Mouse (Mus musculus) c-Kit-positive CD71-positive TER-119-positive erythroid progenitor cells, embryonic 14.5 days (primary cell): ENCODE measurements around the gene Slco1a4.
"Not testable (repeated sequence)": the region's sequence is repeated elsewhere in the genome, so short reads cannot be mapped to it uniquely, and the experiment has no call there.

Experiments used
- DNase-seq: peaks from one replicate; pipeline ENCODE4 v3.0.0-alpha.2; 2013; ENCODE audit warnings: low spot score

The Slco1a4 gene

DNA sequence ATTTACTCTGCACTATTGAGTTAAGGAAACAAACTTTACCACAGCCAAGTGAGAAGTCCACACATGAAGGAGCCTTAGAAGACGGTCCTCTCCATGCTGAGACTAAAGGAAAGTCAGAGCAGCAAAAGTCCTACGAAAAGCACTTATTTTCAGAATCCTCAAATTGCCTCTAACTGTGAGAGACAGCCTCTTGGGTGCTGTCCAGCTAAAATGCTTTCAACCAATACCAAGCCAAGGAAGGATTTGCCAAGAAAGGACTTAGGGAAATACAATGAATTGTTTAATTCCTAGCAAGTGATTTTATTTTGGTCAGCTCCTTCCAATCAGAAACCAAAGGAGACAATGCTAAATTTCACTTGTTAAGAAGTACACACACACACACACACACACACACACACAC is at the start of gene Slco1a4:
Gene Slco1a4, minus strand, starts transcription at position 115 of the 400 bp plus-strand sequence.
- no peak for DNase-seq

DNA sequence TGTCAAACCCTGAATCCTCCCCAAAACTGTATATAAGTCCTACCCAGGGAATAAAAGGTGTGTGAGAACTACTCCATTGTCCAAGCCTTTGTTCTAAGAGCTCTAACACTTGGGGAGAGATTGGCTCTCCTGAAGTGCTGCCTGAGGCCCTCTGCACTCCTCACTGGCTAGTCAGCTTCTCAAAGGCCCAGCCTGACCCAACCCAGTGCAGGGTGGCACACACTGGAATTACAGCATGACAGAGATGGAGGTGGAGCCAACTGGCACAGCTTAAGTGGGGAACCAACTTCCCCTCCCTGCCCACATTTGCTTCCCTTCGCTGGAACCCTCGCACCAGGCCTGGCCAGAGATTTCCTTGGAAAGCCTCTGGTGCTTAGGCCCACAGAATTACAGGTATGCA is 42.2 kb upstream of the Slco1a4 start:
- no peak for DNase-seq

DNA sequence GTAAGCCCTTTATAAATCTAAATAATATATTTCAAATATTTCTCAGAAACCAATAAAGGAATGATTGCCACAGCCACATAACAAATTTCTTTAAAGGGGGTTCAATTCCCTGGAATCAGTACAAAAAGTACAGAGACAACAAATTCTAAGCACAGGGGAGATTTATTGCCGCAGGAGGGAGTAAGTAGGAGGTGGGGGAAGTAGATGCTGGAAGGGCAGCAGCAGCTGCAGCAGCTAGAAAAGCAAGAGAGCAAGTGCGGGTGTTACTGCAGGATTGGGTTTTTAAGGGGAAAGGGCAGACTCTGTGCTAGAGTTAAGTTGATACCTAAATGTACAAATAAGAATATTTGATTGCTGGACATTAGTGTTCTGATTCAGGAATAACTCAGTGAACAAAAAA is 33.7 kb upstream of the Slco1a4 start:
- DNase-seq: no peak

DNA sequence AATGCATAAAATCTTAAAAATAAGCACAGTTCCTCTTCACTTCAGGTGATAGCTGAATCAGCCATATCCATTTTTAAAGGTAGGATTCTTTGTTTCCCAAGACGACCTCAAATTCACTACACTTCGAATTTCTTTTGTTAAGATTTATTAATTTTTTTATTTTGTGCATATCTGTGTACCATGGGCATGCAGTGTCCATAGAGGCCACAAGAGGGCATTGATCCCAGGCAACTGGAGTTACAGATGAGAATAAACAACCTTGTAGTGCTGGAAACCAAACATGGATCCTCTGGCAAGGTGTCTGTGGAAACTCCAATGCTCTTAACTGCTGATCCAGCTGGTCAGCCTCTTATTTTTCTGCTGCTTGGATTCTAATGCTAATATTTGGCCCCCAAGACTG is 32.2 kb upstream of the Slco1a4 start:
- DNase-seq: no peak

DNA sequence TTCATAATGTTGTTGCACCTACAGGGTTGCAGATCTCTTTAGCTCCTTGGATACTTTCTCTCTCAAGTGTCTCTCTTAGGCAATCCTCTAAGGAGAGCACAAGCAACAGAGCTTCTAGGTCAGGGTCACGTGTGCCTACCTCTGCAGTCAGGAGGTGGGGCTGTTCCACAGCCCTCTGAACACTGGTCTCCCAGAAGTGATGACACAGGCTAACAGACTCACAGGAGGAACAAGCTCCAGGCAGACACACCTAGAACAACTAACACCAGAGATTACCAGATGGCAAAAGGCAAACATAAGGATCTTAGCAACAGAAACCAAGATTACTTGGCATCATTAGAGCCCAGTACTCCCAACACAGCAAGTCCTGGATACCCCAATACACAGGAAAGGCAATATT is 26.6 kb upstream of the Slco1a4 start:
- no peak for DNase-seq

DNA sequence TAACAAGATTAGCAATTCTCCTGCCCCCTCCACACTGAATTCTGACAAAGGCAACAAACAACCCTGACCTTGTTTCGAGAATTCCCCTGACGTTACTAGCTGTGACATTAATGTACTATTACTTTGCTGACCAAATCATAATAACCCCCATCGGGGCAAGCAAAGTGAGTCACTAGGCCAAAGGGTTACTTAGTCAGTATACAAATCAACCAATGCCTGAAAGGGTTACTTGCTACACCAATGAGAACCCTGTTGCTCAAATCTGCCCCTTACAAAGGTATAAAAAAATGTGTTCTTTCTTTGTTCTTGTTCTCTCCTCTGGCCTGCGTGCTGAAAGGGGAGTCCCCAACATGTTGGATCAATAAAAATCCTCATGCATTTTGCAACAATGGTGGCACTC is 19.7 kb upstream of the Slco1a4 start:
- DNase-seq: not testable (repeated sequence)

DNA sequence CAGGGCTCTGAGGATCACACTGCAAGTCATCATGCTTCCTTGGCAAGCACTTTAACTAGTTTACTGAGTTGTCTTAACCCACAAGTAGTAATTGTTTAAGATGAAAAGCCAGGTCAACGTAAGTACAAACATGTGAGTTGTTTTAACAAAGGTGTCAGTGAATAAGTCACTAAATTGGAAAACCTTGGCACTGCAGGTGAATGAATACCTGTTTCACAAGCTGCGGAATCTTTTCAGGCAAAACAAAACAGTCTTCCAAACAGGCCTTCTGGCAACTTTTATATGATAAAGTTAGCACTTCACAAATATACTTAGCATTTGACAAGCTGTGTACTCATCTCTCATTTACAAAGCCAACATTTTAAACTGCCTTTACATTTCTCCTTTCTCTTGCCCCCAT is 15.7 kb upstream of the Slco1a4 start:
- no peak for DNase-seq

DNA sequence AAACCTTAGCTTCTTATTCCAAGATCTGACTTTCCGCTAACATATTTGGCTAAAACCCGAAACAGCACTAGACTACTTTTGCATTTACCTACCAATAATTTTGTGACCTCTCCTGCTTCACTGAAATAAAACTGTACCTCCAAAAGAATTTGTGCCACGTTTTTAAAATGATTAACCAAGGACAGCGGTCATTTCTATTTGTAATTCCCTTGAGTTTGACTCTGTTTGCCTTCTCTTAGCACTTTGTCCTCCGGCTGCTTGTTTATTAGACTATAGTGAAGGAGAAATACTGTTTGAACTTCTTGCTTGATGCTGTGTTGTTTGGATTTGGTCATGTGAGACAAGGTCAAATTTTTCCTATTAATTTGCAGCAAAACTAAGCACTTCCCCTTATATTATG is 12.7 kb upstream of the Slco1a4 start:
- no peak for DNase-seq

DNA sequence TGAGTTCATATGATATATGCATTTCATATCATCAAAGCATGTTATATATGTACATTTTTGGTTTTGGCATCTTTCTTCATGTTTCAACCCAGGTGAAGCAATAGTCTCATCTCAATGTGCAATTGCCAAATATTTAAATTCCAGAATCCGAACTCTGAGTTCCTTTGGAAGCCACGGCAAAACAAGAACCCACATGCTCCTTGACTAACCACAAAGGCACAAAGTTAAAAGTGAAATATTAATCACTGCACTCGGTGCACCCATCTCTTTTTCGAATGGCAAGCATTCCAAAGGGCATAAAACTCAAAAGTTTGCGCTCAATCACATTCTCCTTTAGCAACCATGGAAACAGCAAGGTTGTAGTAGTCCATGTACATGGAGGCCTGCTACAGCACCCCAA is 10.0 kb upstream of the Slco1a4 start:
- no peak for DNase-seq

DNA sequence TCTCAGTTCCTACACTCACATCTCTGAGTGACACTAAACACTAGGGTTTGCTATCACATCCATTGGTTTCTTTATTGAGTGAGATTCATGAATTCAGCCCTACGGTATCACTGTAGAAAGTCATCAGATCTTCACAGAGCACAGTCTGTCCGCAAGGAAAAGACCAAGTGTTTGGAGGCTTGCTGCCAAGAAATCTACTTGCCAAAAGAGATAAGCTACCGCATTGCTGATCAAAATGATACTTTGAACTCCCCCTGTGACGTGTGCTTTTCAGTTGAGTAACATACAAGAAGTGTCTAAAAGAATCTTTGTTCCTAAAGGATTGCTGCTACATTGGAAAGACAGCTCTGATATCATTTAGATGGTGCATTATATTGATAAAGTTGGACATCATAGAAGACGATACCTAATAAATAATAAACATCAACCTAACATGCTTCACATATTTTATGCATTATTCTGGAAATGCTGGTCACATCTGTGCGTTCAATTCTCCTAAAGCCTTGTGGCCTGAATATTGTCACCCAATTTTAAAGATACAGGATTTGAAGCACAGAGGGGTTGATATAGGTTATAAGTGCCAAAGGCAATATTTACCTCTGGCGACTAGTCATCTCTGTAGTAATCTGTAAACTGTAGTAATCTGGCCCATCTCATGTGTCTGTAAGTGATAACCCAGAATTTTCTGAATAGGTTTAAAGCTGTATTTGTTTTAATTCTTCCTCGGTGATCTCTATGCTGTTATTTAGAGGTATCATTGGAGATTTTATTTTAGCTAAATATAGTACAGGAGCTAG is 1.9 kb upstream of the Slco1a4 start:
- DNase-seq: no peak

DNA sequence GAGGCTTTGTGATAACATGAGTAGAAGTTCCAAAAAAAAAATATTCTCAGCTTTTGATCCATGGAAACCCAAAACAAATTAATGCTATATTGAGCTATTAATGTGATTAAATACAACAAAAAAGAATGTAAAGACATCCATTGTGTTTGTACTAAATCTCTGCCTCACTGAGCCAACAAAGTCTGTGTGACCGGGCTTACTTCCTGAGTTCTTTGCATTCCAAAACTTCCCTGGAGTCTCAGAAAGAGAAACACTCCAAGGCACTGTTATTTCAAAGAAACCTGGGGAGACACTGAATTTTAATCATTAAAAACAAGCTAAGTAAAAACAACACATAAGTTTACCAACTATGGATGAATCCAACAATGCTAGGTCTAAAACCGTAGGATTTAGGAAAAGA is 2.4 kb downstream of the Slco1a4 start:
- no peak for DNase-seq

DNA sequence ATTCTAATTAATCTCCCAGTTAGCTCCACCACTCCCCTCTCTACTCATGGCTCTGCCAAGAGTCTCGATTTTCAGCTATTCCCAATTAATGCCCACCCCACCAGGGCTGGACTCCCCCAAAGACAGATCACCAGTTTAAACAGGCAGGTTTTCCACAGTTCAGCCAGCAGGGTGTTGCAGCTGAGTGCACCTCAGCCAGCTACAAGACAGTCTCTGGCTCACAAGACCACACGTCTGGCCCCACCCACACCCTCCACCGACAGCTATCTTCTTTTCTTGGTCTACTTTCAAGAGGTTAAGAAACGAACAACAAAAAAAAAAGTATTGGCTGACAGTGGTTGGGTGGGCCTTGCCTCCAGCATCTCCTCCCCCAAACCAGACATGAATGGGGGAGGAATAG is 6.9 kb downstream of the Slco1a4 start:
- DNase-seq: no peak

DNA sequence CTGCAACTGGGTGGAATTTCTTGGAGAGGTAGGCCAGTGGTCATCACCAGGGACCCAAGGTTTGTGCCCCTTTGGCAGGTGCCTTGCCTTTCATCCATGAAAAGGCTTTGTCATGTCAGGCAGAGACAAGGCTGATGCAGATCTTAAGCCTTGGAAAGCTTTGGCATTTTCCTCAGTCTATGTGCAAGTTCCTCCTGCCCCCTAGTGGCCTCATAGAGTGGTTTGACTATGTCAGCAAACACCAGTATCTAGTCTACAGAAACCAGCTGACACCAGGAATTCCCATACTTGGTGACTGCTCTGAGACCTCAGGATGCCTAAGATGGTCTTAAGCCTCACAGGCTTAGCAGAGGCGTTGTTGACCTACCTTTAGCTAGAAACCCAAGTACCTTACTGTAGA is 58.2 kb downstream of the Slco1a4 start:
- no peak for DNase-seq

DNA sequence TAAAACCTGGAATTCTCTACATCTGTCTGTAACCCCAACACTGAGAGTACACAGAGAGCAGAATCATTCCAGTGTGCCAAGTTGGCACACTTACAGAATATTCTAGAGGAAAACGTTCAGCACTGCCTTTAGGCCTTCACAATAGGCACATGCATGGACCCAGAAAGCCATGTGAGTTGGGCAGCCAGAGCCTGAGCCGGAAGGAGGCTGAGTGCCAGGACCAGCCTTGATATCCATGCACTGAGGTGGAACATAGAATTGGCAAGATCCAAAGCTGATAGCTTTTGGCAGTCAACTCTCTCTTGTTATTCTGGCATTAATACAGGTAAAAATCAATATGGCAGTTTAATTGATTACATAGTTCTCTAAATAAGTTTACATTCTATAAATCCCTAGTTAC is 81.5 kb downstream of the Slco1a4 start:
- DNase-seq: no peak

DNA sequence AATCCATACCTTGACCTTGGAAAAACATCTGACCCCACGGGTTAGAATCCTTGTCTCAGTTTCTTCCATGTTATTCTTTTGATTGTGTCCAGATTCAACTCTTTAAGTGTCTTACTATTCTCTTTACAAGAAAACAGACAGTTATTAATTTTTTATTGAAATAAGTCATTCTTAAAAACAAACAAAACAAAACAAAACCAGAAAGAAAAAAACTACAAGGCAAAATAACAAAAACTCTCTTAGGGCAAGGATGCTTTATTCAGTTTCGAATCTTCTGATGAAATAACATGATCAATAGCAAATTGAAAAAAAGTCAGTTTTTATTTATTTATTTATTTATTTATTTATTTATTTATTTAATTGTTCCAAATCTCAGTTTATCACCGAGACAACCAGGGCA is 82.3 kb downstream of the Slco1a4 start, which contains the start of gene Gm5724:
Gene Gm5724, minus strand, starts transcription at position 101 of the 400 bp plus-strand sequence.
- DNase-seq: no peak
